Mouse (Mus musculus) ES-Bruce4 (cell line): Measurements from ENCODE around the gene Ndufab1. TPM values are rescaled to one million over a fixed set of nuclear protein-coding genes. Genes with fewer than 3 reads are reported as not detected.

Source experiments
- H3K27ac ChIP-seq: 2 replicates; pipeline ENCODE4 v1.5.1; 2012; ENCODE audit warnings: low read length, inconsistent platforms; ENCODE audit not compliant: insufficient read depth
- H3K27me3 ChIP-seq: 2 replicates; pipeline ENCODE4 v1.6.1; 2012; ENCODE audit warnings: mild to moderate bottlenecking, low read length, inconsistent platforms; ENCODE audit not compliant: control insufficient read depth, poor library complexity, insufficient read depth, severe bottlenecking
- H3K36me3 ChIP-seq: 2 replicates; pipeline ENCODE4 v1.6.1; 2012; ENCODE audit warnings: inconsistent platforms, mild to moderate bottlenecking, low read length, moderate library complexity; ENCODE audit not compliant: control insufficient read depth, poor library complexity, insufficient read depth, severe bottlenecking
- H3K4me1 ChIP-seq: one replicate; pipeline ENCODE4 v1.8.1; 2011; ENCODE audit warnings: low read length; ENCODE audit not compliant: control insufficient read depth, insufficient read depth
- H3K4me3 ChIP-seq: 2 replicates; pipeline ENCODE4 v1.5.1; 2011; ENCODE audit warnings: low read depth, mild to moderate bottlenecking, low read length
- H3K9ac ChIP-seq: 2 replicates; pipeline ENCODE4 v1.6.1; 2012; ENCODE audit warnings: low read depth, mild to moderate bottlenecking, inconsistent platforms; ENCODE audit not compliant: poor library complexity, severe bottlenecking
- H3K9me3 ChIP-seq: replicated peaks from 2 replicates; pipeline ENCODE4 v1.6.1; 2012; ENCODE audit warnings: mild to moderate bottlenecking, low read length, inconsistent platforms; ENCODE audit not compliant: control insufficient read depth, poor library complexity, insufficient read depth, severe bottlenecking
- CTCF ChIP-seq: IDR thresholded peaks from one replicate; pipeline ENCODE4 v1.8.1; 2011; ENCODE audit warnings: low read depth, low read length
- EP300 ChIP-seq: IDR thresholded peaks from 2 replicates; pipeline ENCODE4 v1.6.1; 2011; ENCODE audit warnings: low read depth, low read length; ENCODE audit not compliant: insufficient read depth
- POLR2A ChIP-seq: IDR thresholded peaks from one replicate; pipeline ENCODE4 v1.8.1; 2011; ENCODE audit warnings: low read length; ENCODE audit not compliant: insufficient read depth
- polyA plus RNA-seq: library from polyadenylated mRNA; stranded (reverse); fragments of >200 nt; gene quantifications from 2 replicates; pipeline ENCODE4 v1.2.4, GENCODE M21; 2011; ENCODE audit warnings: low read depth; ENCODE audit not compliant: missing spikeins, insufficient read depth, insufficient read length

Ndufab1 gene
- polyA plus RNA-seq, 1 experiment, result 271 TPM

- H3K9me3 ChIP-seq, result no peaks in the 10 kb centered on the region
- peaks cover 31% of the 10 kb centered on the region for H3K36me3 ChIP-seq
- no peak overlapping the region for H3K4me3 ChIP-seq
- H3K27ac ChIP-seq, result no peak overlapping the region
- no peaks in the 10 kb centered on the region for H3K27me3 ChIP-seq
- no peak overlapping the region for H3K9ac ChIP-seq
- H3K4me1 ChIP-seq, result no peaks in the 10 kb centered on the region
- no peak for TF ChIP-seq POLR2A
- TF ChIP-seq EP300, result no peak
- no peak for TF ChIP-seq CTCF
These were observed 56.5 kb downstream of the Ndufab1 start for GRCm38 (mm10) chr7:122045181-122045634.

- no peak for TF ChIP-seq CTCF
- TF ChIP-seq POLR2A, result no peak
- TF ChIP-seq EP300, result no peak
- H3K36me3 ChIP-seq, result peaks cover 35% of the 10 kb centered on the region
These were observed 57.6 kb downstream of the Ndufab1 start for GRCm38 (mm10) chr7:122044106-122044505.

More at GRCm38 (mm10) chr7:122044106-122044505, 57.6 kb downstream of the Ndufab1 start:
- Histone ChIP-seq H3K4me3 (no peak overlapping the region), H3K9me3 (no peaks in the 10 kb centered on the region), H3K27ac (no peak overlapping the region), H3K27me3 (no peaks in the 10 kb centered on the region), H3K4me1 (no peaks in the 10 kb centered on the region), H3K9ac (no peak overlapping the region)

Other genes with a start within 250 kb of the Ndufab1 start
- gene Scnn1b, start 236.8 kb downstream of the Ndufab1 start, polyA plus RNA-seq, result not detected in 2 replicates
- 19.0 and 21.7 TPM in 2 replicates for gene Cog7, start 120.2 kb downstream of the Ndufab1 start, polyA plus RNA-seq
- 123 and 125 TPM in 2 replicates for gene Gga2, start 80.7 kb downstream of the Ndufab1 start, polyA plus RNA-seq
- gene Ubfd1, start 34.7 kb downstream of the Ndufab1 start, polyA plus RNA-seq, result 73.6 and 75.4 TPM in 2 replicates
- gene Ears2, start 34.6 kb downstream of the Ndufab1 start, polyA plus RNA-seq, result 12.4 and 12.5 TPM in 2 replicates
- 32.0 and 32.6 TPM in 2 replicates for gene Palb2, start 31.1 kb upstream of the Ndufab1 start, polyA plus RNA-seq
- 56.5 and 62.4 TPM in 2 replicates for gene Dctn5, start 31.2 kb upstream of the Ndufab1 start, polyA plus RNA-seq
- gene Plk1, start 57.6 kb upstream of the Ndufab1 start, polyA plus RNA-seq, result 157 and 170 TPM in 2 replicates
- not detected in 2 replicates for gene Ern2, start 84.3 kb upstream of the Ndufab1 start, polyA plus RNA-seq
- not detected in 2 replicates for gene Chp2, start 117.6 kb upstream of the Ndufab1 start, polyA plus RNA-seq
- 1.4 and 2.3 TPM in 2 replicates for gene Prkcb, start 186.9 kb upstream of the Ndufab1 start, polyA plus RNA-seq